Mouse (Mus musculus): ENCODE measurements around the gene 1700003F12Rik.

DNA sequence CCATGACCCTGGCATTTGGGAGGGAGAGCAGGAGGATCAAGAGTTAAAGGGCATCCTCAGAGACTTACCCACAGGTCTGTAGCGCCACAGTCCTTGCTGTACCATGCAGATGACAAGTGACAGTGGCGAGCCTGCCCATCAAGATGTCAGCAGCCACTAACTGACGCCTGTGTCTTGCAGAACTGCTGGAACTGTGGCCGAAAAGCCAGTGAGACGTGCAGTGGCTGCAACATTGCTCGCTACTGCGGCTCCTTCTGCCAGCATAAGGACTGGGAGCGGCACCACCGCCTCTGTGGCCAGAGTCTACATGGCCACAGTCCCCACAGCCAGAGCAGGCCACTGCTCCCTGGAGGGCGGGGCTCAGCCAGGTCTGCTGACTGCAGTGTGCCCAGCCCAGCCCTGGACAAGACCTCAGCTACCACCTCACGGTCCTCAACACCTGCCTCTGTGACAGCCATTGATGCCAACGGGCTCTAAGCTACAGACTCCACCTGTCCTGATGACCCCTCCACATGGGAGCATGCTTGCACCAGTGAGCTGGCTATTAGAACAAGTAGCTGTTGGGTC, 12.1 kb upstream of the 1700003F12Rik start:
- TF ChIP-seq POLR2A (IDR thresholded peaks at IDR 0.05; ENCODE audit: low read depth, low read length) (no peak), CTCF (IDR thresholded peaks at IDR 0.05; ENCODE audit: extremely low read depth, insufficient read depth, insufficient read length, insufficient replicate concordance) (no peak)
